Mouse (Mus musculus): ENCODE measurements around the gene Cluh. TPM values are rescaled to one million over a fixed set of nuclear protein-coding genes. Genes with fewer than 3 reads are reported as not detected.

Gene Cluh
- total RNA-seq, 2 experiments from 2014 or later = 5.3 to 5.4 TPM

GRCm38 (mm10) chr11:74638791-74639411, 10.4 kb upstream of the Cluh start:
- no peak for ATAC-seq (replicated peaks; ENCODE audit: low FRiP score, poor library complexity, severe bottlenecking)

GRCm38 (mm10) chr11:74639628-74640027, 9.7 kb upstream of the Cluh start:
- no peak for ATAC-seq (replicated peaks; ENCODE audit: low FRiP score, poor library complexity, severe bottlenecking)

GRCm38 (mm10) chr11:74647966-74648365, 1.3 kb upstream of the Cluh start:
- no peak for ATAC-seq (replicated peaks; ENCODE audit: low FRiP score, poor library complexity, severe bottlenecking)

- peak; percentile 46 for ATAC-seq (replicated peaks; ENCODE audit: low FRiP score, poor library complexity, severe bottlenecking)
Observed at GRCm38 (mm10) chr11:74648676-74649075, 619 bp upstream of the Cluh start.

- no peak for ATAC-seq (replicated peaks; ENCODE audit: low FRiP score, poor library complexity, severe bottlenecking)
Observed at GRCm38 (mm10) chr11:74649647-74650551, 604 bp downstream of the Cluh start.

GRCm38 (mm10) chr11:74650576-74651100, 1.3 kb downstream of the Cluh start:
- no peak for ATAC-seq (replicated peaks; ENCODE audit: low FRiP score, poor library complexity, severe bottlenecking)

- ATAC-seq (replicated peaks; ENCODE audit: low FRiP score, poor library complexity, severe bottlenecking) = no peak
Observed at GRCm38 (mm10) chr11:74652791-74653191, 3.5 kb downstream of the Cluh start.

GRCm38 (mm10) chr11:74653385-74653784, 4.1 kb downstream of the Cluh start:
- no peak for ATAC-seq (replicated peaks; ENCODE audit: low FRiP score, poor library complexity, severe bottlenecking)

GRCm38 (mm10) chr11:74655941-74656340, 6.6 kb downstream of the Cluh start:
- no peak for ATAC-seq (replicated peaks; ENCODE audit: low FRiP score, poor library complexity, severe bottlenecking)

GRCm38 (mm10) chr11:74660336-74660735, 11.0 kb downstream of the Cluh start:
- ATAC-seq (replicated peaks; ENCODE audit: low FRiP score, poor library complexity, severe bottlenecking) = no peak

GRCm38 (mm10) chr11:74661641-74662040, 12.3 kb downstream of the Cluh start:
- ATAC-seq (replicated peaks; ENCODE audit: low FRiP score, poor library complexity, severe bottlenecking) = no peak

- no peak for ATAC-seq (replicated peaks; ENCODE audit: low FRiP score, poor library complexity, severe bottlenecking)
Observed at GRCm38 (mm10) chr11:74662221-74662620, 12.9 kb downstream of the Cluh start.

GRCm38 (mm10) chr11:74664279-74664678, 15.0 kb downstream of the Cluh start:
- ATAC-seq (replicated peaks; ENCODE audit: low FRiP score, poor library complexity, severe bottlenecking) = no peak

GRCm38 (mm10) chr11:74664906-74665305, 15.6 kb downstream of the Cluh start:
- no peak for ATAC-seq (replicated peaks; ENCODE audit: low FRiP score, poor library complexity, severe bottlenecking)

- ATAC-seq (replicated peaks; ENCODE audit: low FRiP score, poor library complexity, severe bottlenecking) = no peak
Observed at GRCm38 (mm10) chr11:74665631-74666283, 16.5 kb downstream of the Cluh start.

- no peak for ATAC-seq (replicated peaks; ENCODE audit: low FRiP score, poor library complexity, severe bottlenecking)
Observed at GRCm38 (mm10) chr11:74666284-74666652, 17.0 kb downstream of the Cluh start.

GRCm38 (mm10) chr11:74666776-74667581, 17.7 kb downstream of the Cluh start:
- no peak for ATAC-seq (replicated peaks; ENCODE audit: low FRiP score, poor library complexity, severe bottlenecking)

GRCm38 (mm10) chr11:74667582-74668010, 18.3 kb downstream of the Cluh start:
- ATAC-seq (replicated peaks; ENCODE audit: low FRiP score, poor library complexity, severe bottlenecking) = no peak

GRCm38 (mm10) chr11:74668466-74668865, 19.2 kb downstream of the Cluh start:
- ATAC-seq (replicated peaks; ENCODE audit: low FRiP score, poor library complexity, severe bottlenecking) = no peak

- ATAC-seq (replicated peaks; ENCODE audit: low FRiP score, poor library complexity, severe bottlenecking) = no peak
Observed at GRCm38 (mm10) chr11:74668971-74669370, 19.7 kb downstream of the Cluh start.

Measured in erythroid progenitor cell, adult 5-6 weeks (primary cell).